Mouse (Mus musculus): ENCODE data around the gene Rapgefl1. TPM values are rescaled to one million over a fixed set of nuclear protein-coding genes. Genes with fewer than 3 reads are reported as not detected.

Gene Rapgefl1
- total and polyA plus RNA-seq, 3 experiments, result 0.08 to 0.29 TPM; not detected in 1

GRCm38 (mm10) chr11:98889077-98889476, 52.5 kb downstream of the Rapgefl1 start:
- dilution Hi-C loops (cut with MboI; ENCODE audit: extremely low pct_ligation_motif_present, extremely low pct_unique_long_range_greater_than_20kb, low sequenced_read_pairs), result no loop called here

GRCm38 (mm10) chr11:98889977-98890376, 53.4 kb downstream of the Rapgefl1 start:
- no peak overlapping the region for H3K9ac ChIP-seq (ENCODE audit: insufficient read depth, low read depth)
- dilution Hi-C loops (cut with MboI; ENCODE audit: extremely low pct_ligation_motif_present, extremely low pct_unique_long_range_greater_than_20kb, low sequenced_read_pairs) (no loop called here), in situ Hi-C loops (cut with MboI; ENCODE audit: low pct_ligation_motif_present, low pct_unique_long_range_greater_than_20kb, low sequenced_read_pairs) (no loop called here)
- H3K27ac ChIP-seq (ENCODE audit: insufficient read depth, low read depth), result no peak overlapping the region
- H3K4me3 ChIP-seq (replicated peaks in 1 of 3; ENCODE audit: low read depth in 2 of 3, low read length in 2 of 3, poor library complexity in 1 of 3), result no peak overlapping the region
- TF ChIP-seq MAZ (IDR thresholded peaks at IDR 0.05; ENCODE audit: low read depth, low read length), result no peak
- no peak for TF ChIP-seq TBP (conservative IDR thresholded peaks at IDR 0.05; ENCODE audit: low read depth, low read length)
- TF ChIP-seq SMC3 (IDR thresholded peaks at IDR 0.05; ENCODE audit: low read depth, low read length), result no peak
- no peak for TF ChIP-seq CHD1 (IDR thresholded peaks at IDR 0.05; ENCODE audit: low read depth, low read length)
- peaks cover 0 to 4% of the 10 kb centered on the region in 2 experiments; a peak in 1 of 4 replicates for H3K4me1 ChIP-seq (ENCODE audit: control insufficient read depth in 1 of 2, insufficient read depth in 2 of 2)
- no peaks in the 10 kb centered on the region for H3K79me2 ChIP-seq (replicated peaks; ENCODE audit: control insufficient read depth, extremely low read depth, insufficient read depth, poor library complexity, severe bottlenecking)
- no peak for DNase-seq (ENCODE audit: extremely low read depth)
- H3K9me3 ChIP-seq (replicated peaks; ENCODE audit: low read length), result peaks cover 4% of the 10 kb centered on the region
- H3K4me2 ChIP-seq (ENCODE audit: insufficient read depth, low read depth, poor library complexity, severe bottlenecking), result no peak overlapping the region
- H3K27me3 ChIP-seq (replicated peaks), result no peaks in the 10 kb centered on the region
- peaks cover 81 to 94% of the 10 kb centered on the region in 2 experiments for H3K36me3 ChIP-seq (replicated peaks in 1 of 2; ENCODE audit: control insufficient read depth in 1 of 2, insufficient read depth in 1 of 2, low read length in 1 of 2)

More at GRCm38 (mm10) chr11:98889077-98889476, 52.5 kb downstream of the Rapgefl1 start:
- Histone ChIP-seq H3K27ac (ENCODE audit: insufficient read depth, low read depth) (no peak overlapping the region), H3K79me2 (replicated peaks; ENCODE audit: control insufficient read depth, extremely low read depth, insufficient read depth, poor library complexity, severe bottlenecking) (no peaks in the 10 kb centered on the region), H3K36me3 (replicated peaks in 1 of 2; ENCODE audit: control insufficient read depth in 1 of 2, insufficient read depth in 1 of 2, low read length in 1 of 2) (peaks cover 76 to 97% of the 10 kb centered on the region in 2 experiments), H3K4me1 (ENCODE audit: control insufficient read depth in 1 of 2, insufficient read depth in 2 of 2) (peaks cover 0 to 4% of the 10 kb centered on the region in 2 experiments; a peak in 1 of 4 replicates), H3K4me3 (replicated peaks in 1 of 3; ENCODE audit: low read depth in 2 of 3, low read length in 2 of 3, poor library complexity in 1 of 3) (no peak overlapping the region), H3K9me3 (replicated peaks; ENCODE audit: low read length) (peaks cover 4% of the 10 kb centered on the region), H3K27me3 (replicated peaks) (no peaks in the 10 kb centered on the region), H3K9ac (ENCODE audit: insufficient read depth, low read depth) (no peak overlapping the region), H3K4me2 (ENCODE audit: insufficient read depth, low read depth, poor library complexity, severe bottlenecking) (no peak overlapping the region)
- TF ChIP-seq E2F4 (IDR thresholded peaks at IDR 0.05; ENCODE audit: insufficient replicate concordance, low read depth, low read length) (no peak), EP300 (IDR thresholded peaks at IDR 0.05; ENCODE audit: low read length) (no peak), JUND (conservative IDR thresholded peaks at IDR 0.05; ENCODE audit: low read depth, low read length) (no peak), SIN3A (IDR thresholded peaks at IDR 0.05; ENCODE audit: low read length) (no peak), MYC (IDR thresholded peaks at IDR 0.05; ENCODE audit: low read depth, low read length) (no peak), POLR2A (IDR thresholded peaks at IDR 0.05; ENCODE audit: low read depth, low read length) (no peak), GABPA (IDR thresholded peaks at IDR 0.05; ENCODE audit: insufficient replicate concordance, low read depth, low read length) (no peak), MEF2A (IDR thresholded peaks at IDR 0.05; ENCODE audit: borderline replicate concordance, low read depth, low read length) (no peak), USF1 (IDR thresholded peaks at IDR 0.05; ENCODE audit: low read depth, low read length) (no peak), IRF4 (IDR thresholded peaks at IDR 0.05; ENCODE audit: low read depth, low read length) (no peak), NRF1 (IDR thresholded peaks at IDR 0.05; ENCODE audit: low read depth, low read length) (no peak)
- DNase-seq (ENCODE audit: extremely low read depth), result no peak
- in situ Hi-C loops (cut with MboI; ENCODE audit: low pct_ligation_motif_present, low pct_unique_long_range_greater_than_20kb, low sequenced_read_pairs), result no loop called here
